Mouse (Mus musculus): ENCODE measurements around the gene Spats2l. TPM values are rescaled to one million over a fixed set of nuclear protein-coding genes. Genes with fewer than 3 reads are reported as not detected.

Spats2l gene
- polyA plus RNA-seq, 1 experiment from 2014 or later = 55.2 TPM

- Histone ChIP-seq H3K9me3 (ENCODE audit: control insufficient read depth, low read length) (no peaks in the 10 kb centered on the region), H3K9ac (ENCODE audit: low read depth, low read length) (no peak overlapping the region), H3K27me3 (ENCODE audit: control insufficient read depth, insufficient read depth, low read length) (no peaks in the 10 kb centered on the region), H3K4me2 (replicated peaks; ENCODE audit: low read depth, low read length) (no peak overlapping the region), H3K36me3 (ENCODE audit: control insufficient read depth, insufficient read depth, low read length) (no peaks in the 10 kb centered on the region), H3K4me3 (ENCODE audit: low read depth, low read length) (no peak overlapping the region), H3K27ac (ENCODE audit: low read depth, low read length) (no peak overlapping the region), H3K4me1 (replicated peaks; ENCODE audit: control insufficient read depth, insufficient read depth, low read length) (no peaks in the 10 kb centered on the region)
- ATAC-seq (ENCODE audit: low FRiP score) = peak; percentile 69
- peak; percentile 23 for DNase-seq (ENCODE audit: low spot score)
- WGBS = 48% methylated on average over 7 of the region's 7 CpGs
Measured at GRCm38 (mm10) chr1:57807882-57808281, 33.9 kb downstream of the Spats2l start.

- H3K4me2 ChIP-seq (replicated peaks; ENCODE audit: low read depth, low read length) = no peak overlapping the region
- 77% methylated on average over 4 of the region's 4 CpGs for WGBS
- no peak overlapping the region for H3K4me3 ChIP-seq (ENCODE audit: low read depth, low read length)
- no peak overlapping the region for H3K9ac ChIP-seq (ENCODE audit: low read depth, low read length)
- no peaks in the 10 kb centered on the region for H3K27me3 ChIP-seq (ENCODE audit: control insufficient read depth, insufficient read depth, low read length)
- no peaks in the 10 kb centered on the region for H3K36me3 ChIP-seq (ENCODE audit: control insufficient read depth, insufficient read depth, low read length)
- no peak overlapping the region for H3K27ac ChIP-seq (ENCODE audit: low read depth, low read length)
- H3K4me1 ChIP-seq (replicated peaks; ENCODE audit: control insufficient read depth, insufficient read depth, low read length) = no peaks in the 10 kb centered on the region
- H3K9me3 ChIP-seq (ENCODE audit: control insufficient read depth, low read length) = no peaks in the 10 kb centered on the region
- no peak for ATAC-seq (ENCODE audit: low FRiP score)
- DNase-seq (ENCODE audit: low spot score) = no peak
Measured at GRCm38 (mm10) chr1:57810221-57810620, 36.3 kb downstream of the Spats2l start.

DNA sequence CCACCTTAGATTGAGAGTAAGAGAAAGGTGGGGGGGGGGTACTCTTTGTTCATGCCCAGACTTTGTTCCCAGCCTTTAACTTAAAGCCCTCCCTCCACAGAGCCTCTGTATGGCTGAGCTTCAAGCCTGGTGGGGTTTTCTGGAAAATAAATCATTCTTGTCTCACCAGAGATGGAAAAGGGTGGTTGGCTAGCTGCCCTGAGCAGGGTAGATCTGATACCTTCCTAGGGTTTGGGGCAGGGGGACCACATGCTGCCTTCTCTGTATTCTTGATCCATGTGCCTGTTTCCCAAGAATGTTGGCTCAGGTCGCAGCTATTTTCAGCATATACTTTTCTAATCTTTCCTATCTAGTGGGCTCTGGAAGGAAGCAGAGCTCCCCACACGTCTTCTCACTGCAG lies 43.1 kb downstream of the Spats2l start:
- H3K4me2 ChIP-seq (replicated peaks; ENCODE audit: low read depth, low read length) = no peak overlapping the region
- H3K36me3 ChIP-seq (ENCODE audit: control insufficient read depth, insufficient read depth, low read length) = no peaks in the 10 kb centered on the region
- DNase-seq (ENCODE audit: low spot score) (no peak), ATAC-seq (ENCODE audit: low FRiP score) (no peak)
- H3K4me3 ChIP-seq (ENCODE audit: low read depth, low read length) = no peak overlapping the region
- no peak overlapping the region for H3K27ac ChIP-seq (ENCODE audit: low read depth, low read length)
- 67% methylated on average over 2 of the region's 2 CpGs for WGBS
- H3K27me3 ChIP-seq (ENCODE audit: control insufficient read depth, insufficient read depth, low read length) = no peaks in the 10 kb centered on the region
- H3K9me3 ChIP-seq (ENCODE audit: control insufficient read depth, low read length) = no peaks in the 10 kb centered on the region
- no peaks in the 10 kb centered on the region for H3K4me1 ChIP-seq (replicated peaks; ENCODE audit: control insufficient read depth, insufficient read depth, low read length)
- no peak overlapping the region for H3K9ac ChIP-seq (ENCODE audit: low read depth, low read length)

- 78% methylated on average over 6 of the region's 6 CpGs for WGBS
- Histone ChIP-seq H3K4me2 (replicated peaks; ENCODE audit: low read depth, low read length) (no peak overlapping the region), H3K9me3 (ENCODE audit: control insufficient read depth, low read length) (no peaks in the 10 kb centered on the region), H3K36me3 (ENCODE audit: control insufficient read depth, insufficient read depth, low read length) (no peaks in the 10 kb centered on the region), H3K4me1 (replicated peaks; ENCODE audit: control insufficient read depth, insufficient read depth, low read length) (no peaks in the 10 kb centered on the region), H3K27ac (ENCODE audit: low read depth, low read length) (no peak overlapping the region), H3K4me3 (ENCODE audit: low read depth, low read length) (no peak overlapping the region), H3K9ac (ENCODE audit: low read depth, low read length) (no peak overlapping the region), H3K27me3 (ENCODE audit: control insufficient read depth, insufficient read depth, low read length) (no peaks in the 10 kb centered on the region)
- no peak for ATAC-seq (ENCODE audit: low FRiP score)
- no peak for DNase-seq (ENCODE audit: low spot score)
Measured at GRCm38 (mm10) chr1:57820428-57820997, 46.6 kb downstream of the Spats2l start.

DNA sequence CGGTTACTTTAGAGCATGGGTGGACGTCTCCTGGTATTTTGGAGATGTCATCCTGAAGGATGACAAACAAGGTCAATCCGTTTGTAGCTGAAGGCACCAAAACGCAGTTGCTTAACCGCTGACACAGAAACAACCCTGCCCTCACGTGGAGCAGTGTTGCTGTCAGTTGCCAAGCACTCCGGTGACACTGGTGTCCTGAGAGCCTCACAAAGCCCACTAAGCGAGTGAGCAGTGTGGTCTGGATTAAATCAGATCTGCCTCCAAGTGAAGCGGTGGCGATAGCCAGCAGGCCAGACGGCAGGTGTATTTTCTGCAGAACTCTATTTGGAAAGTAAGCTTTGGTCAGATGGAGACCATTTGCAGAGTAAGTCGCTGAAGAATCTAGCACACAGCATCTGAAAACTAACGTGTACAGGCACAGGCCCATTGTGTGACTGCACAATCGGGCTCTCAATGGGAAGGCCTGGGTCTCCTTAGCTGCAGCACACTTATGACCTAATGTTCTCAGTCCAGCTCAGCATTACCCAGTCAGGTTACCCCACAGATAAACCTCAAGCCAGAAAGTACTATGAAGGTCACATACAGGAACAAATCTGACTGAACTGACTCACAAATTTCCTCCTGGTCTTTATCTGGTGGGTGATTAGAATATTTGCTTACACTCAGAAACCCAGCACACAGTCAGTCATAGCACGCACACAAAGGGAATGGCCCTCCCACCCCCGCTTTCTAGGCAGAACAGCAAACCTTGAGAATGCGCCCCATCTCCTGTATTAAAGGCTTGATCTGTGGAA lies 51.2 kb downstream of the Spats2l start:
- H3K4me2 ChIP-seq (replicated peaks; ENCODE audit: low read depth, low read length) = no peak overlapping the region
- WGBS = 62% methylated on average over 17 of the region's 17 CpGs
- H3K9ac ChIP-seq (ENCODE audit: low read depth, low read length) = no peak overlapping the region
- no peak overlapping the region for H3K27ac ChIP-seq (ENCODE audit: low read depth, low read length)
- H3K36me3 ChIP-seq (ENCODE audit: control insufficient read depth, insufficient read depth, low read length) = no peaks in the 10 kb centered on the region
- no peaks in the 10 kb centered on the region for H3K9me3 ChIP-seq (ENCODE audit: control insufficient read depth, low read length)
- no peak overlapping the region for H3K4me3 ChIP-seq (ENCODE audit: low read depth, low read length)
- H3K4me1 ChIP-seq (replicated peaks; ENCODE audit: control insufficient read depth, insufficient read depth, low read length) = no peaks in the 10 kb centered on the region
- ATAC-seq (ENCODE audit: low FRiP score) = no peak
- H3K27me3 ChIP-seq (ENCODE audit: control insufficient read depth, insufficient read depth, low read length) = no peaks in the 10 kb centered on the region
- no peak for DNase-seq (ENCODE audit: low spot score)

DNA sequence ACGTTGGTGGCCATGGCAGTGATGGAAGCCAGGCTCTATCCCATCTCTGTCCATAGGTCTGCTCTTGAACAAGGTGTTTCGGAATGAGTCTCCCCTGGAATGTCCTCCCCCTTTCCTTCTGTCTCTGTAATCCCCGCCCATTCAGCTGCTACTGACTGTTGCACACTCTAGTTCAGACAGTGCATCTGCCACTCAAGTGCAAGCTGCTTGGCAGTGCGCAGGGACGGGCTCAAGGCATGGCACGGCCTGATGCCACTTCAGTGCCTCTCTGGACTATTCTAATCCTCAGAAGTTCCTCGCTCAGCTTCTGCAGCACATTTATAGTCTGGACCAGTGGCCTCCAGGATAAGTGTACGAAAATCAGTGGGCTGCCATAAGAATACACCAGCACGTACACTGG lies 52.3 kb downstream of the Spats2l start:
- Histone ChIP-seq H3K9ac (ENCODE audit: low read depth, low read length) (no peak overlapping the region), H3K4me3 (ENCODE audit: low read depth, low read length) (no peak overlapping the region), H3K4me1 (replicated peaks; ENCODE audit: control insufficient read depth, insufficient read depth, low read length) (no peaks in the 10 kb centered on the region), H3K27ac (ENCODE audit: low read depth, low read length) (no peak overlapping the region), H3K4me2 (replicated peaks; ENCODE audit: low read depth, low read length) (no peak overlapping the region), H3K9me3 (ENCODE audit: control insufficient read depth, low read length) (no peaks in the 10 kb centered on the region), H3K36me3 (ENCODE audit: control insufficient read depth, insufficient read depth, low read length) (no peaks in the 10 kb centered on the region), H3K27me3 (ENCODE audit: control insufficient read depth, insufficient read depth, low read length) (no peaks in the 10 kb centered on the region)
- ATAC-seq (ENCODE audit: low FRiP score) = no peak
- DNase-seq (ENCODE audit: low spot score) = no peak
- WGBS = 88% methylated on average over 9 of the region's 9 CpGs

DNA sequence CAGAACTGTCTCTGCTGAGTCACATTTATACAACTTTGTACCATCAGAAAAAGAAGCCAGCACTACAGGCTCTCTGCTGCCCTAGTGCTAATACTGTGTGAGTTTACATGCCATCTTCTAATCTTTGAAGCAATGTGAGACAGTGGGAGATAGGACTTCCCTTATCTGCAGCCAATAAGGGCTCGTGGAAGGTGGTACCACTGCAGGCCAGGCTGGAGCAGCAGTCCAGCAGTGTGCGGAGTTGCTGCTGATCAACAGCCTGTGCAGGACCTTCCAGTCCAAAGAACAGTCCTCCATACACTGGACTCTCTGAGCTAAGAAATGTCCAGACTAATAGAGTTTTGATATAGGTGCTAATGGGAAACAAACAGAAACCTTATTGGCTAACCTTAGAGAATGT lies 59.2 kb downstream of the Spats2l start:
- Histone ChIP-seq H3K27me3 (ENCODE audit: control insufficient read depth, insufficient read depth, low read length) (no peaks in the 10 kb centered on the region), H3K9me3 (ENCODE audit: control insufficient read depth, low read length) (no peaks in the 10 kb centered on the region), H3K9ac (ENCODE audit: low read depth, low read length) (no peak overlapping the region), H3K27ac (ENCODE audit: low read depth, low read length) (no peak overlapping the region), H3K36me3 (ENCODE audit: control insufficient read depth, insufficient read depth, low read length) (no peaks in the 10 kb centered on the region), H3K4me1 (replicated peaks; ENCODE audit: control insufficient read depth, insufficient read depth, low read length) (no peaks in the 10 kb centered on the region), H3K4me3 (ENCODE audit: low read depth, low read length) (no peak overlapping the region), H3K4me2 (replicated peaks; ENCODE audit: low read depth, low read length) (no peak overlapping the region)
- no peak for DNase-seq (ENCODE audit: low spot score)
- ATAC-seq (ENCODE audit: low FRiP score) = no peak
- 79% methylated on average over 2 of the region's 2 CpGs for WGBS

DNA sequence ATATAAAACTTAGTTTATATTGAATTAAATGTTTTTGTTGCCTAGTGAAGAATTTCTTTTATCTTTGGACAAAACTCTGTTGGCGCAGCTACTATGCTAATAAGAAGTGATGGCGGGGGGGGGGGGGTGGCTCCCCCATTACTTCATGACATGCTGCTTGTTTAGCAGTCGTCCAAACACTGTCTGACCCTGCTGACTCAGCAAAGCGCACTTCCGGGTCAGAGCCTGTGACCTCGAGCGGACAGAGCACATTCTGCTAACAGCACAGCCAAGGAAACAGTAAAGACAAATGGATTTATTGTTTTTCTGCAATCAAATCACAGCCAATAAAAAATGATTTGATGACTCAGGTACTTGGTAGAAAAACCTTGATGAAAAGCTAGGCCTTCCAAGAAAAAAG lies 61.2 kb downstream of the Spats2l start:
- Histone ChIP-seq H3K36me3 (ENCODE audit: control insufficient read depth, insufficient read depth, low read length) (no peaks in the 10 kb centered on the region), H3K4me1 (replicated peaks; ENCODE audit: control insufficient read depth, insufficient read depth, low read length) (no peaks in the 10 kb centered on the region), H3K4me2 (replicated peaks; ENCODE audit: low read depth, low read length) (no peak overlapping the region), H3K9ac (ENCODE audit: low read depth, low read length) (no peak overlapping the region), H3K27me3 (ENCODE audit: control insufficient read depth, insufficient read depth, low read length) (no peaks in the 10 kb centered on the region), H3K27ac (ENCODE audit: low read depth, low read length) (no peak overlapping the region), H3K4me3 (ENCODE audit: low read depth, low read length) (no peak overlapping the region), H3K9me3 (ENCODE audit: control insufficient read depth, low read length) (no peaks in the 10 kb centered on the region)
- DNase-seq (ENCODE audit: low spot score) (no peak), ATAC-seq (ENCODE audit: low FRiP score) (no peak)
- WGBS = 44% methylated on average over 7 of the region's 7 CpGs

DNA sequence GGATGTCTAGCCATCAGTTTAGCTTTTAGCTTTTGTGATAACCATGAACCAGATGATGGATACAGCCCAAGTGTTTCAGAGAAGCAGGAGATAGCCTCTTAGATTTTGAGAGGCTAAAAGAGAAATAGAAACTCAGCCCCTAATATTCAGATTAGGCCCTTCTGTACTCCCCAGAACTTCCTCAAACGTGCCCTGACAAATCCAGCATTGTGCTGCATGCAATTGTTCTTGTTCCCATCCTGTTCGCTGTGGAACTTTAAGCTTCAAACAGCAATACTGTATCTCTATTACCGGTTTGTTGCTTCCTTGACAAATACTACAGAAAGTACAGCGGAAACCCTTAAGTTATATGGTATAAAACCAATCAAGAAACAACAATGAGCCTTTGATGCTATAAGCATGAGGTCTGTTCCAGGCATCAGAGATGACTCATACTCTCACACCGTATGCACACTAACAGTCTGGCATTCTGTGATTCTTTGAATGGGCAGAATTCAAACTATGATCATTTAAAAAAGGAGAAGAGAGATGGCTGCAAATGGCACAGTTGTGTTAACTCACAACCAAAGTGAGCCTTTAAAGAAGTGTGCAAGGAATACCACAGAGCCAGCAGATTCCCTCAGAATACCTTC lies 62.8 kb downstream of the Spats2l start:
- no peak overlapping the region for H3K27ac ChIP-seq (ENCODE audit: low read depth, low read length)
- H3K4me3 ChIP-seq (ENCODE audit: low read depth, low read length) = no peak overlapping the region
- H3K4me1 ChIP-seq (replicated peaks; ENCODE audit: control insufficient read depth, insufficient read depth, low read length) = no peaks in the 10 kb centered on the region
- no peaks in the 10 kb centered on the region for H3K36me3 ChIP-seq (ENCODE audit: control insufficient read depth, insufficient read depth, low read length)
- H3K4me2 ChIP-seq (replicated peaks; ENCODE audit: low read depth, low read length) = no peak overlapping the region
- ATAC-seq (ENCODE audit: low FRiP score) (no peak), DNase-seq (ENCODE audit: low spot score) (no peak)
- H3K9ac ChIP-seq (ENCODE audit: low read depth, low read length) = no peak overlapping the region
- H3K9me3 ChIP-seq (ENCODE audit: control insufficient read depth, low read length) = no peaks in the 10 kb centered on the region
- no peaks in the 10 kb centered on the region for H3K27me3 ChIP-seq (ENCODE audit: control insufficient read depth, insufficient read depth, low read length)
- 83% methylated on average over 5 of the region's 5 CpGs for WGBS
